Mouse (Mus musculus) cerebellum, adult 11-12 months (tissue): ENCODE data around the gene Fibp.

ENCODE experiments used
- DNase-seq: peaks from one replicate; pipeline ENCODE4 v3.0.0; 2022

Fibp gene

DNA sequence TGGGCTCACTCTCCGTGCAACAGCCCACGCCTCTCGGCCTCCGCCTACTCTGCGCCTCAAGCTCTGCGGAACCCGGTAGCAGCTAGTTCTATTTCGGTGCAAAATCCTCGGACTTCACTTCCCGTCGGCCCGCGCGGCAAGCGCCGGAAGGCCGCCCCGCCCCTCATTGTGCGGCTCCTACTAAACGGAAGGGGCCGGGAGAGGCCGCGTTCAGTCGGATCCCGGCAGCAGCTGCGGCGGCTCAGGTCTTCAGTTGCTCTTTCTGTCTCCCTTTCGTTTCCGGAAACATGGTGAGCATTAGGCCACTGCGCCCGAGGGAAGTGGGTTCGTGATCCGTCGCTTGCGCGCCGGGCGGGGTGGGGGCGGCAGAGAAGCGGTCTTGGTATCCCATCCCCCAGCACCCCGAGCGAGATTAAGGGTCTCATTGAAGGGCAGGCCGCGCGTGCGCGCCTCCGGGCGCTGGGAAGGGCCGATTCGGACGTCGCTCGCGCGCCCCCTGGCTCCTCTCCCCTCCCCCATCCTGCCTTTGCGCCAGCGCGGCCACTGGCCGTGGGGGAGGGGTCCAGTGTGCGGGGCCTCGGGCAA is 30.0 kb downstream of the Fibp start, which contains the start of gene Cfl1:
Cfl1 (plus strand) TSS at position 143 of the 585 bp plus-strand sequence.
- peak; percentile 94 for DNase-seq

DNA sequence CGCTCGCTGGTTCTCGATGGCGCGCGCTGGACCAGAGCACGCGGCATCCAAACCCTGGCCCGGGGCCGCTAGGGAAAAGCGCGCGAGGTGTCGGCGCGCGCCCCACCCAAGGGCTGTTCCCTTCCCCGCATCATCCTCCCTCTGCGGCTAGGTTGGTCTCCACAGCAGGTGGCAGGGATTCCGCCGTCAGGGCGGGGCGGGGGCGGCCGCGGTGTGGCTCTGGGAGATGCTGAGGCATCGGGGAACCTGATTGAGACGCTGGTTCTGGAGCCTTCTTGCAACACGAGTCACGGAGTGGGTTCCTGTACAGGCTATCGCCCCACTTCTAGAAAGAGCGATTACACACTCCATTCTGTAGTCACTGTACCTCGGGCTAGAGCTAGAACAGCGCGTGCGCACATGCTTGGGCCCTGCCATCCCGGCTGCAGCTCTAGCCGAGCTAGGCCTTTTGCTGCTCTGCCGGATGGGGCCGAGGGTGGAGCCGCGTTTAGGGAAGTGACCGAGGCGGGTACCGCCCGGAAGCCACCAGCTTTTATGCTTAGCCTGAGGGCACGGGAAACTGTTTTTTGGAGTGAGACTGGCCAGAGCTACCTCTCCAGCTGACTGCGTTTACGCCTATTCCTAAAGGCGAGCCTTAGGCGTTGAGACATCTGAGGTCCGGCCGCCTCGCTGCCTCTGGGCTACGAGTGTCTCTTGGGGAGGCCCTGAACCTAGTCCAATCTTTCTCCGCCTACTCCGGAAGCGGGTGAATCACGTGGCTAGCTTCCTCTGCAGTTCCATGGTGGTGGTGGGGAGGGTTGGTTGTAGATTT is 30.7 kb downstream of the Fibp start:
- peak; percentile 86 for DNase-seq

GRCm38 (mm10) chr19:5492641-5493040 is 32.2 kb downstream of the Fibp start:
- no peak for DNase-seq

DNA sequence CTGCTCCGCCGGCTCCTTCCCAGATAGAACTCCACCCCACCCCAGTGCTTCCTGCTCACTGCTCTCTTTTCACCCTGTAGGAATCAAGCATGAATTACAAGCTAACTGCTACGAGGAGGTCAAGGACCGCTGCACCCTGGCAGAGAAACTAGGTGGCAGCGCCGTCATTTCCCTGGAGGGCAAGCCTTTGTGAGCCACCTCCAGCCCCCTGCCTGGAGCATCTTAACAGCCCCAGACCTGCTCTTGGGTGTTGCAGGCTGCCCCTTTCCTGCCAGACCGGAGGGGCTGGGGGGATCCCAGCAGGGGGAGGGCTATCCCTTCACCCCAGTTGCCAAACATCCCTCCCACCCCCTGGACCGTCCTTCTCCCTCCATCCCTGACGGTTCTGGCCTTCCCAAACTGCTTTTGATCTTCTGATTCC is 32.9 kb downstream of the Fibp start:
- peak; percentile 57 for DNase-seq

DNA sequence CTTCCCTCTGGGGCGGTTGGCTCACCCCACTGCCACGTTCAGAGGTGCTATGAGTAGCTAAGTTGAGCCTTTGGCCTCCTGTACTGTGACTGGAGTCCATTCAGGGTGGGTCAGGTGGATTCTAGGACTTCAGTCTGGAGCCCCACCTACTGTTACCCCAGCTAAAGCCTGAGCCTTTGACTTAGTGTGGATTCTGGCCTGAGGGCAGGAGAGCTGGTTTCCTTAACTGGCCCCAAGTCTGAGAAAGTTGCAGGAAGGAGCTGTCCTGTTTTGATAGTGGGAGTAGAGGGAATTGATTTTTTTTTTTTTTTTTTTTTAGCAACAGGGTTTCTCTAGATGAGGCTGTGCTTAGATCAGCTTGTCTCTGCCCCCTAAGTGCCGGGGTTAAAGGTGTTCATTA is 33.9 kb downstream of the Fibp start:
- DNase-seq: no peak

DNA sequence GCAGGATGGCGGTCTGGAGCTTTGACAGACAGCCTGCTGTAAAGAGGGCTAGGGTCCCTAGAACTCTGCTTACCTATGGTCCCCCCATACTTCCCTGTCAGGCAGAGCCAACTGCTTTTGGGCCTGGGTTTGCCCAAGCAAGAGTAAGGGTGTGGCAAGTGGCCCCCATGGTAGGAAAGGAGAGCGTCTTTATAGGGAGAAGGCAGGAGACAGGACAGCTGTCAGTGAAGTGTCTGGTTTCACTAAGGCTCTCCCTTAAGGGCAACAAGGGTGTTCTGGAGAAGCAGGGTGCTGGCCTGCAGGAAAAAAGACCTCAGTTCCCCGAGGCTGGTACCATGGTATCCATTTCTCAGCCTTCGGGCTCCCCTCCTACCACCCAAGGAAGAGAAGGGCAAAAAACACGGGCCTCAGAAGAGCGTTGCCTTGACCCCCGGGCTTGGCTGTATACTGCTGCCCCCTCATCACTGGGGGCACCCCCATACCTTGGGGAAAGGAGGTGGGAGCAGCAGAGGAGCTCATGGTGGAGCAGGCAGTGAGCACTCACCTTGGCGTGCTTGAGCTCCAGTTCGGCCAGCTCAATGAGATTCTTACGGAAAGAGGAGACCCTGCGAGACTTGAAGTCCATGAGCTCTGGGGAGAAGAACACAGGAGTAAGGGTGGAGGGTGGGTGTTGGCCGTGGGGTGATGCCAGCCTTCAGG is 35.1 kb downstream of the Fibp start:
- peak; percentile 39 for DNase-seq

- no peak for DNase-seq
Observed at GRCm38 (mm10) chr19:5496052-5496370, 35.6 kb downstream of the Fibp start.

DNA sequence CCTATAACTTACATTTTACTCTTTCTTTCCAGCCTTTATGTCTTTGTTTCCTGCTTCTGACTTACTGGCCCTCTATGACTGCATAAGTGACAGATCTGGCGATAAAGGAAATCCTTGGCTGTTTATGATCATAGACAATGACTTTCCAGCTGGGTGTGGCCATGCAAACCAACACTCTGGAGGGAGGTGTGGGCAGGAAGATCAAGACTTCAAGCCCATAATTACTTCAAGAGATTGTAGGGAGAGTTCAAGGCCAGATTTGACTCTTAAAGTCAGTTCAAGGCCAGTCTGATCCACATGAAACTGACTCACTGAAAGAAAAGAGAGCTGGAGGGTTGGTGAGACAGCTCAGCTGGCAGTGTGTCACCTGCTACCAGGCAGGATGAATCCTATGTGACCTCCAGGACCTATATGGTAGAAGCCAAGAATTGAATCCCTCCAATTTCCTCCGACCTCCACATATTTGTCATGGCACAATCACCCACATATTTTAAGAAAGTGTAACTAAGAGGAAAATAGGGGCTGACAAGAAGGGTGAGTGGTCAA is 40.0 kb downstream of the Fibp start:
- DNase-seq: no peak

GRCm38 (mm10) chr19:5503687-5504086 is 43.3 kb downstream of the Fibp start, which contains the start of gene 1700020D05Rik:
1700020D05Rik (minus strand) TSS chr19:5503787.
- DNase-seq: no peak

- peak; percentile 100 for DNase-seq
Observed at GRCm38 (mm10) chr19:5510031-5511026, 49.9 kb downstream of the Fibp start, which contains the start of gene Snx32. Snx32 (minus strand) TSS chr19:5510538.

GRCm38 (mm10) chr19:5511074-5511632 is 50.7 kb downstream of the Fibp start:
- no peak for DNase-seq

- no peak for DNase-seq
Observed at GRCm38 (mm10) chr19:5512091-5513004, 51.9 kb downstream of the Fibp start.

DNA sequence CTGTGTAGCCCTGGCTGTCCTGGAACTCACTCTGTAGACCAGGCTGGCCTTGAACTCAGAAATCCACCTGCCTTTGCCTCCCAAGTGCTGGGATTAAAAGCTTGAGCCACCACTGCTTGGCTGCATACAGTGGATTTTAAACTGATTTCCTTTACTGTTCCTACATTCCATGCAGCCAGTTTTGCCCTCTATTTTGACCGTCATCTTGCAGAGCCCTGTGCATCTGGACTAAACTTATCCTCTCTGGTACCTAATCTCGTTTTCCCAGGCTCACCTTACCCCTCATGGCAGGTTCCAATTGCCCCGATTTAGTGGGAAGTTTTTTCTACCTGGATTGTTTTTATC is 52.6 kb downstream of the Fibp start:
- no peak for DNase-seq
